Mouse (Mus musculus): ENCODE measurements around the gene Tex11. TPM values are rescaled to one million over a fixed set of nuclear protein-coding genes. Genes with fewer than 3 reads are reported as not detected.

Tex11 gene
- polyA plus RNA-seq, 1 experiment, result not detected

- 95% methylated on average over 6 of the region's 6 CpGs for WGBS
- Histone ChIP-seq H3K36me3 (ENCODE audit: control insufficient read depth, insufficient read depth, low read length) (no peaks in the 10 kb centered on the region), H3K27ac (ENCODE audit: control insufficient read depth, insufficient read depth, low read length) (no peak overlapping the region), H3K4me3 (ENCODE audit: control insufficient read depth, insufficient read depth, low read length) (no peak overlapping the region), H3K4me1 (replicated peaks; ENCODE audit: control insufficient read depth, insufficient read depth, low read length) (no peaks in the 10 kb centered on the region), H3K27me3 (ENCODE audit: control insufficient read depth, insufficient read depth, low read length) (no peaks in the 10 kb centered on the region)
- DNase-seq, result no peak
- TF ChIP-seq CTCF (IDR thresholded peaks at IDR 0.05; ENCODE audit: borderline replicate concordance, control insufficient read depth, extremely low read depth, insufficient read depth, low read length, poor library complexity) (no peak), POLR2A (IDR thresholded peaks at IDR 0.05; ENCODE audit: control insufficient read depth, extremely low read depth, insufficient read depth, low read length, poor library complexity) (no peak)
These were observed 263.3 kb downstream of the Tex11 start for GRCm38 (mm10) chrX:100796041-100796740.

- peaks cover 2% of the 10 kb centered on the region; the same call in 1 of the 2 replicates for H3K4me1 ChIP-seq (replicated peaks; ENCODE audit: control insufficient read depth, insufficient read depth, low read length)
- H3K4me3 ChIP-seq (ENCODE audit: control insufficient read depth, insufficient read depth, low read length), result no peak overlapping the region
- H3K27ac ChIP-seq (ENCODE audit: control insufficient read depth, insufficient read depth, low read length), result no peak overlapping the region
- no peaks in the 10 kb centered on the region for H3K27me3 ChIP-seq (ENCODE audit: control insufficient read depth, insufficient read depth, low read length)
- no peak for DNase-seq
- no peak for TF ChIP-seq POLR2A (IDR thresholded peaks at IDR 0.05; ENCODE audit: control insufficient read depth, extremely low read depth, insufficient read depth, low read length, poor library complexity)
- TF ChIP-seq CTCF (IDR thresholded peaks at IDR 0.05; ENCODE audit: borderline replicate concordance, control insufficient read depth, extremely low read depth, insufficient read depth, low read length, poor library complexity), result no peak
- WGBS, result 33% methylated on average over 4 of the region's 4 CpGs
- no peaks in the 10 kb centered on the region for H3K36me3 ChIP-seq (ENCODE audit: control insufficient read depth, insufficient read depth, low read length)
These were observed 270.1 kb downstream of the Tex11 start for GRCm38 (mm10) chrX:100789322-100789721.

Other genes with a start within 250 kb of the Tex11 start
- 1.8 and 2.4 TPM in 2 replicates for gene Slc7a3, start 26.4 kb upstream of the Tex11 start, polyA plus RNA-seq (2012; rRNA removed)
- 15.7 and 17.1 TPM in 2 replicates for gene Snx12, start 162.9 kb upstream of the Tex11 start, polyA plus RNA-seq (2012; rRNA removed)
- gene Foxo4, start 194.9 kb upstream of the Tex11 start, polyA plus RNA-seq (2012; rRNA removed), result 65.7 and 69.2 TPM in 2 replicates
- gene Gm614, start 204.3 kb upstream of the Tex11 start, polyA plus RNA-seq (2012; rRNA removed), result 1.3 and 2.0 TPM in 2 replicates
- 364 and 430 TPM in 2 replicates for gene Il2rg, start 208.6 kb upstream of the Tex11 start, polyA plus RNA-seq (2012; rRNA removed)
- not detected in 2 replicates for gene Gm20489, start 209.4 kb upstream of the Tex11 start, polyA plus RNA-seq (2012; rRNA removed)
- 363 and 395 TPM in 2 replicates for gene Med12, start 214.4 kb upstream of the Tex11 start, polyA plus RNA-seq (2012; rRNA removed)
- 0.20 and 0.40 TPM in 2 replicates for gene Nlgn3, start 239.5 kb upstream of the Tex11 start, polyA plus RNA-seq (2012; rRNA removed)

All from thymus, adult 2 months (tissue).